Mouse (Mus musculus): Measurements from ENCODE around the gene Kpna1. TPM values are rescaled to one million over a fixed set of nuclear protein-coding genes. Genes with fewer than 3 reads are reported as not detected.

Kpna1 gene
- polyA plus RNA-seq, 1 experiment = 26.4 TPM

- no peak for TF ChIP-seq CTCF (IDR thresholded peaks at IDR 0.05; ENCODE audit: low read depth, low read length)
- no peak for TF ChIP-seq POLR2A (IDR thresholded peaks at IDR 0.05; ENCODE audit: borderline replicate concordance, low read depth, low read length)
- Histone ChIP-seq H3K4me1 (ENCODE audit: control insufficient read depth, insufficient read depth, low read length) (peaks cover 40% of the 10 kb centered on the region), H3K4me3 (ENCODE audit: insufficient read depth, low read length) (no peak overlapping the region), H3K27ac (ENCODE audit: insufficient read depth, low read depth, low read length) (no peak overlapping the region)
These were observed 86.4 kb downstream of the Kpna1 start for GRCm38 (mm10) chr16:36064904-36065303.

- peaks cover 29% of the 10 kb centered on the region for H3K4me1 ChIP-seq (ENCODE audit: control insufficient read depth, insufficient read depth, low read length)
- H3K4me3 ChIP-seq (ENCODE audit: insufficient read depth, low read length) = no peak overlapping the region
- TF ChIP-seq POLR2A (IDR thresholded peaks at IDR 0.05; ENCODE audit: borderline replicate concordance, low read depth, low read length) (no peak), CTCF (IDR thresholded peaks at IDR 0.05; ENCODE audit: low read depth, low read length) (no peak)
- peak overlapping the region; percentile 34 for H3K27ac ChIP-seq (ENCODE audit: insufficient read depth, low read depth, low read length)
These were observed 89.1 kb downstream of the Kpna1 start for GRCm38 (mm10) chr16:36067694-36068093.

- Histone ChIP-seq H3K4me3 (ENCODE audit: insufficient read depth, low read length) (no peak overlapping the region), H3K27ac (ENCODE audit: insufficient read depth, low read depth, low read length) (no peak overlapping the region), H3K4me1 (ENCODE audit: control insufficient read depth, insufficient read depth, low read length) (peaks cover 29% of the 10 kb centered on the region)
- TF ChIP-seq POLR2A (IDR thresholded peaks at IDR 0.05; ENCODE audit: borderline replicate concordance, low read depth, low read length) (no peak), CTCF (IDR thresholded peaks at IDR 0.05; ENCODE audit: low read depth, low read length) (no peak)
These were observed 89.8 kb downstream of the Kpna1 start for GRCm38 (mm10) chr16:36068356-36068755.

- Histone ChIP-seq H3K27ac (ENCODE audit: insufficient read depth, low read depth, low read length) (no peak overlapping the region), H3K4me3 (ENCODE audit: insufficient read depth, low read length) (peak overlapping the region; percentile 85; the same call in 1 of the 2 replicates), H3K4me1 (ENCODE audit: control insufficient read depth, insufficient read depth, low read length) (peaks cover 36% of the 10 kb centered on the region)
- TF ChIP-seq POLR2A (IDR thresholded peaks at IDR 0.05; ENCODE audit: borderline replicate concordance, low read depth, low read length) (no peak), CTCF (IDR thresholded peaks at IDR 0.05; ENCODE audit: low read depth, low read length) (no peak)
These were observed 91.4 kb downstream of the Kpna1 start for GRCm38 (mm10) chr16:36069819-36070575.

- H3K4me1 ChIP-seq (ENCODE audit: control insufficient read depth, insufficient read depth, low read length) = peaks cover 36% of the 10 kb centered on the region
- TF ChIP-seq POLR2A (IDR thresholded peaks at IDR 0.05; ENCODE audit: borderline replicate concordance, low read depth, low read length) (no peak), CTCF (IDR thresholded peaks at IDR 0.05; ENCODE audit: low read depth, low read length) (no peak)
These were observed 92.5 kb downstream of the Kpna1 start for GRCm38 (mm10) chr16:36071071-36071449.

GRCm38 (mm10) chr16:36071450-36072379, 93.2 kb downstream of the Kpna1 start, which contains the start of the genes Fam162a and Ccdc58:
Gene Fam162a (minus strand): TSS chr16:36071594.
Gene Ccdc58 (plus strand): TSS chr16:36071685.
- Histone ChIP-seq H3K27ac (ENCODE audit: insufficient read depth, low read depth, low read length) (peak within 1 kb of the TSS; percentile 92), H3K4me3 (ENCODE audit: insufficient read depth, low read length) (peak within 1 kb of the TSS; percentile 85), H3K4me1 (ENCODE audit: control insufficient read depth, insufficient read depth, low read length) (peaks cover 34% of the 10 kb centered on the region)
- TF ChIP-seq POLR2A (IDR thresholded peaks at IDR 0.05; ENCODE audit: borderline replicate concordance, low read depth, low read length) (no peak), CTCF (IDR thresholded peaks at IDR 0.05; ENCODE audit: low read depth, low read length) (no peak)

More at GRCm38 (mm10) chr16:36071071-36071449, 92.5 kb downstream of the Kpna1 start:
- peak overlapping the region; percentile 85 for H3K4me3 ChIP-seq (ENCODE audit: insufficient read depth, low read length)
- no peak overlapping the region; the same call in 1 of the 2 replicates for H3K27ac ChIP-seq (ENCODE audit: insufficient read depth, low read depth, low read length)

- Histone ChIP-seq H3K27ac (ENCODE audit: insufficient read depth, low read depth, low read length) (peak overlapping the region; percentile 49), H3K4me3 (ENCODE audit: insufficient read depth, low read length) (peak overlapping the region; percentile 85), H3K4me1 (ENCODE audit: control insufficient read depth, insufficient read depth, low read length) (peaks cover 28% of the 10 kb centered on the region)
- TF ChIP-seq POLR2A (IDR thresholded peaks at IDR 0.05; ENCODE audit: borderline replicate concordance, low read depth, low read length) (no peak), CTCF (IDR thresholded peaks at IDR 0.05; ENCODE audit: low read depth, low read length) (no peak)
These were observed 94.0 kb downstream of the Kpna1 start for GRCm38 (mm10) chr16:36072410-36073011.

GRCm38 (mm10) chr16:36074772-36075171, 96.2 kb downstream of the Kpna1 start:
- no peak overlapping the region for H3K27ac ChIP-seq (ENCODE audit: insufficient read depth, low read depth, low read length)
- no peak for TF ChIP-seq CTCF (IDR thresholded peaks at IDR 0.05; ENCODE audit: low read depth, low read length)
- peaks cover 8% of the 10 kb centered on the region for H3K4me1 ChIP-seq (ENCODE audit: control insufficient read depth, insufficient read depth, low read length)
- no peak overlapping the region for H3K4me3 ChIP-seq (ENCODE audit: insufficient read depth, low read length)

GRCm38 (mm10) chr16:36079916-36080315, 101.4 kb downstream of the Kpna1 start:
- TF ChIP-seq CTCF (IDR thresholded peaks at IDR 0.05; ENCODE audit: low read depth, low read length) (no peak), POLR2A (IDR thresholded peaks at IDR 0.05; ENCODE audit: borderline replicate concordance, low read depth, low read length) (no peak)
- Histone ChIP-seq H3K27ac (ENCODE audit: insufficient read depth, low read depth, low read length) (no peak overlapping the region), H3K4me1 (ENCODE audit: control insufficient read depth, insufficient read depth, low read length) (no peaks in the 10 kb centered on the region), H3K4me3 (ENCODE audit: insufficient read depth, low read length) (no peak overlapping the region)

Other genes with a start within 250 kb of the Kpna1 start
- gene Dirc2, start 209.4 kb upstream of the Kpna1 start, polyA plus RNA-seq (2012; ENCODE audit: insufficient read depth, insufficient read length, missing spikeins) = 19.9 and 21.2 TPM in 2 replicates
- 3.2 and 3.3 TPM in 2 replicates for gene Hspbap1, start 208.4 kb upstream of the Kpna1 start, polyA plus RNA-seq (2012; ENCODE audit: insufficient read depth, insufficient read length, missing spikeins)
- 134 and 148 TPM in 2 replicates for gene Parp14, start 107.2 kb upstream of the Kpna1 start, polyA plus RNA-seq (2012; ENCODE audit: insufficient read depth, insufficient read length, missing spikeins)
- 72.8 and 78.7 TPM in 2 replicates for gene Parp9, start 40.3 kb upstream of the Kpna1 start, polyA plus RNA-seq (2012; ENCODE audit: insufficient read depth, insufficient read length, missing spikeins)
- gene Dtx3l, start 39.6 kb upstream of the Kpna1 start, polyA plus RNA-seq (2012; ENCODE audit: insufficient read depth, insufficient read length, missing spikeins) = 63.1 and 64.2 TPM in 2 replicates
- gene Wdr5b, start 62.4 kb downstream of the Kpna1 start, polyA plus RNA-seq (2012; ENCODE audit: insufficient read depth, insufficient read length, missing spikeins) = 5.5 and 6.9 TPM in 2 replicates
- 49.2 and 57.1 TPM in 2 replicates for gene Fam162a, start 92.8 kb downstream of the Kpna1 start, polyA plus RNA-seq (2012; ENCODE audit: insufficient read depth, insufficient read length, missing spikeins)
- gene Ccdc58, start 92.9 kb downstream of the Kpna1 start, polyA plus RNA-seq (2012; ENCODE audit: insufficient read depth, insufficient read length, missing spikeins) = 19.6 and 33.8 TPM in 2 replicates
- not detected in 2 replicates for gene Csta1, start 152.5 kb downstream of the Kpna1 start, polyA plus RNA-seq (2012; ENCODE audit: insufficient read depth, insufficient read length, missing spikeins)
- gene Stfa2l1, start 178.1 kb downstream of the Kpna1 start, polyA plus RNA-seq (2012; ENCODE audit: insufficient read depth, insufficient read length, missing spikeins) = not detected in 2 replicates
- 0.43 TPM in 1 of 2 replicates, not detected in the other for gene Gm5483, start 205.5 kb downstream of the Kpna1 start, polyA plus RNA-seq (2012; ENCODE audit: insufficient read depth, insufficient read length, missing spikeins)
- gene Gm5416, start 231.7 kb downstream of the Kpna1 start, polyA plus RNA-seq (2012; ENCODE audit: insufficient read depth, insufficient read length, missing spikeins) = not detected in 2 replicates
- not detected in 2 replicates for gene 2010005H15Rik, start 242.7 kb downstream of the Kpna1 start, polyA plus RNA-seq (2012; ENCODE audit: insufficient read depth, insufficient read length, missing spikeins)

Data from bone marrow macrophage, adult 2 months (primary cell).